Mouse (Mus musculus): ENCODE data around the gene Abhd12. TPM values are rescaled to one million over a fixed set of nuclear protein-coding genes. Genes with fewer than 3 reads are reported as not detected.

Abhd12 gene
- polyA plus RNA-seq, 1 experiment, result 44.3 TPM

GRCm38 (mm10) chr2:150859709-150860470 is 44.7 kb downstream of the Abhd12 start:
- no peak overlapping the region for H3K4me3 ChIP-seq (ENCODE audit: extremely low read depth, insufficient read depth, insufficient read length)
- H3K4me1 ChIP-seq (ENCODE audit: control insufficient read depth, insufficient read depth, insufficient read length), result no peaks in the 10 kb centered on the region; the same call in 1 of the 2 replicates
- TF ChIP-seq CTCF (IDR thresholded peaks at IDR 0.05; ENCODE audit: extremely low read depth, insufficient read depth, insufficient read length, insufficient replicate concordance), result no peak
- H3K36me3 ChIP-seq (ENCODE audit: control insufficient read depth, insufficient read depth, low read length), result 0 out of 2 replicates have a peak, but pooled peaks cover 2% of the 10 kb centered on the region
- WGBS, result 83% methylated on average over 11 of the region's 11 CpGs
- DNase-seq (ENCODE audit: low read depth in 1 of 2, low spot score in 2 of 2), result no peak
- no peaks in the 10 kb centered on the region for H3K27me3 ChIP-seq (ENCODE audit: control insufficient read depth, insufficient read depth, low read length)
- no peak overlapping the region for H3K27ac ChIP-seq (ENCODE audit: insufficient read depth, low read length)

GRCm38 (mm10) chr2:150858724-150859487 is 45.6 kb downstream of the Abhd12 start:
- DNase-seq (ENCODE audit: low read depth in 1 of 2, low spot score in 2 of 2), result no peak

DNA sequence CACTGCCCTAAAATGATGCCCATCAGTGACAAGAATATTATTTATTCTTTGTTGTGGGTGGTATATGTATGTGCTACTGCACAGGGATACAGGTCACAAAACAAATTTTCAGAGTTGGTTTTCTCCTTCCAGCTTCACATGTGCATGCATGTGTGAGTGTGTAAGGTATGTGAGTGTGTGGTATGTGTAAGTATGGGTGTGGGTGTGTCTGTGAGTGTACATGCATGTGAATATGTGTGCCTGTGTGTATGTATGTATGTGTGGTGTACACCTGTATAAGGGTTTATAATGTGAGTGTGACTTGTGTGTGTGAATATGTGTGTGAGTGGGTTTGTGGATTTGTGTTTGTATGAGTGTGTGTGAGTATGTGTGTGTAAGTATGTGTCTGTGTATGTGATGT is 49.4 kb downstream of the Abhd12 start:
- TF ChIP-seq CTCF (IDR thresholded peaks at IDR 0.05; ENCODE audit: extremely low read depth, insufficient read depth, insufficient read length, insufficient replicate concordance) (no peak), POLR2A (IDR thresholded peaks at IDR 0.05; ENCODE audit: low read depth, low read length) (no peak)
- Histone ChIP-seq H3K36me3 (ENCODE audit: control insufficient read depth, insufficient read depth, low read length) (0 out of 2 replicates have a peak, but pooled peaks cover 2% of the 10 kb centered on the region), H3K27me3 (ENCODE audit: control insufficient read depth, insufficient read depth, low read length) (no peaks in the 10 kb centered on the region), H3K4me1 (ENCODE audit: control insufficient read depth, insufficient read depth, insufficient read length) (no peaks in the 10 kb centered on the region; the same call in 1 of the 2 replicates), H3K27ac (ENCODE audit: insufficient read depth, low read length) (no peak overlapping the region), H3K4me3 (ENCODE audit: extremely low read depth, insufficient read depth, insufficient read length) (no peak overlapping the region)
- no peak for DNase-seq (ENCODE audit: low read depth in 1 of 2, low spot score in 2 of 2)

More at GRCm38 (mm10) chr2:150858724-150859487, 45.6 kb downstream of the Abhd12 start:
- H3K4me3 ChIP-seq (ENCODE audit: extremely low read depth, insufficient read depth, insufficient read length), result no peak overlapping the region
- TF ChIP-seq CTCF (IDR thresholded peaks at IDR 0.05; ENCODE audit: extremely low read depth, insufficient read depth, insufficient read length, insufficient replicate concordance) (no peak), POLR2A (IDR thresholded peaks at IDR 0.05; ENCODE audit: low read depth, low read length) (no peak)
- H3K4me1 ChIP-seq (ENCODE audit: control insufficient read depth, insufficient read depth, insufficient read length), result no peaks in the 10 kb centered on the region; the same call in 1 of the 2 replicates
- 87% methylated on average over 9 of the region's 9 CpGs for WGBS
- 0 out of 2 replicates have a peak, but pooled peaks cover 2% of the 10 kb centered on the region for H3K36me3 ChIP-seq (ENCODE audit: control insufficient read depth, insufficient read depth, low read length)
- no peaks in the 10 kb centered on the region for H3K27me3 ChIP-seq (ENCODE audit: control insufficient read depth, insufficient read depth, low read length)
- no peak overlapping the region for H3K27ac ChIP-seq (ENCODE audit: insufficient read depth, low read length)

GRCm38 (mm10) chr2:150851251-150851650 is 53.3 kb downstream of the Abhd12 start:
- Histone ChIP-seq H3K4me3 (ENCODE audit: extremely low read depth, insufficient read depth, insufficient read length) (no peak overlapping the region), H3K27me3 (ENCODE audit: control insufficient read depth, insufficient read depth, low read length) (no peaks in the 10 kb centered on the region), H3K4me1 (ENCODE audit: control insufficient read depth, insufficient read depth, insufficient read length) (peaks cover under 1% of the 10 kb centered on the region; the same call in 1 of the 2 replicates), H3K36me3 (ENCODE audit: control insufficient read depth, insufficient read depth, low read length) (no peaks in the 10 kb centered on the region), H3K27ac (ENCODE audit: insufficient read depth, low read length) (no peak overlapping the region)
- no peak for TF ChIP-seq CTCF (IDR thresholded peaks at IDR 0.05; ENCODE audit: extremely low read depth, insufficient read depth, insufficient read length, insufficient replicate concordance)
- no peak for TF ChIP-seq POLR2A (IDR thresholded peaks at IDR 0.05; ENCODE audit: low read depth, low read length)
- WGBS, result 47% methylated on average over 9 of the region's 9 CpGs
- DNase-seq (ENCODE audit: low read depth in 1 of 2, low spot score in 2 of 2), result no peak

GRCm38 (mm10) chr2:150847436-150847995 is 57.0 kb downstream of the Abhd12 start:
- H3K27ac ChIP-seq (ENCODE audit: insufficient read depth, low read length), result no peak overlapping the region
- 94% methylated on average over 8 of the region's 8 CpGs for WGBS
- no peak for DNase-seq (ENCODE audit: low read depth in 1 of 2, low spot score in 2 of 2)

DNA sequence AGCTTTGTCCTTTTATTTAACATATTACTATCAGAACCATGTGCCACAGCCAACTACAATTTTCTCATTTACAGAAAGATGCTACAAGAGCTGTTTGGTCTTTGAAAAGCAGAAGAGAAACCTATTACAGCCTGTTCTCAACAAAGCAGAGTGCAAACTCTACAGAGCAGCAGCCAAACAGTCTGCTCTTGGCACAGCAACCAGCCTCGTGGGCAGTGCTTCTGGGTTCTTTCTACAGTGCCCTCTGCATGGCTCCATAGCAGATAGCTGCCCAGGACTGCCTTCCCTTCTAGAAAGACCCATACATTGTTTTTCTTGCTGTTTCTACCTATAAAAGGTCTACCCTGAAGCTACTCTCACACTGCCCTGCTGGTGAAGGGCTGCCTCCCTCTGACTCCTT is 59.7 kb downstream of the Abhd12 start:
- Histone ChIP-seq H3K4me3 (ENCODE audit: extremely low read depth, insufficient read depth, insufficient read length) (no peak overlapping the region), H3K4me1 (ENCODE audit: control insufficient read depth, insufficient read depth, insufficient read length) (peaks cover 23% of the 10 kb centered on the region; the same call in 1 of the 2 replicates), H3K27ac (ENCODE audit: insufficient read depth, low read length) (peak overlapping the region; percentile 72), H3K36me3 (ENCODE audit: control insufficient read depth, insufficient read depth, low read length) (peaks cover 1% of the 10 kb centered on the region; the same call in 1 of the 2 replicates), H3K27me3 (ENCODE audit: control insufficient read depth, insufficient read depth, low read length) (no peaks in the 10 kb centered on the region)
- no peak for DNase-seq (ENCODE audit: low read depth in 1 of 2, low spot score in 2 of 2)
- WGBS, result 30% methylated on average over 1 of the region's 1 CpGs
- TF ChIP-seq POLR2A (IDR thresholded peaks at IDR 0.05; ENCODE audit: low read depth, low read length) (no peak), CTCF (IDR thresholded peaks at IDR 0.05; ENCODE audit: extremely low read depth, insufficient read depth, insufficient read length, insufficient replicate concordance) (no peak)

More at GRCm38 (mm10) chr2:150847436-150847995, 57.0 kb downstream of the Abhd12 start:
- Histone ChIP-seq H3K4me1 (ENCODE audit: control insufficient read depth, insufficient read depth, insufficient read length) (peaks cover 19% of the 10 kb centered on the region; the same call in 1 of the 2 replicates), H3K4me3 (ENCODE audit: extremely low read depth, insufficient read depth, insufficient read length) (no peak overlapping the region), H3K36me3 (ENCODE audit: control insufficient read depth, insufficient read depth, low read length) (no peaks in the 10 kb centered on the region), H3K27me3 (ENCODE audit: control insufficient read depth, insufficient read depth, low read length) (no peaks in the 10 kb centered on the region)
- TF ChIP-seq CTCF (IDR thresholded peaks at IDR 0.05; ENCODE audit: extremely low read depth, insufficient read depth, insufficient read length, insufficient replicate concordance) (no peak), POLR2A (IDR thresholded peaks at IDR 0.05; ENCODE audit: low read depth, low read length) (no peak)
